17 mouse cellular contexts compared by ENCODE assay signal in the genomic region with DNA sequence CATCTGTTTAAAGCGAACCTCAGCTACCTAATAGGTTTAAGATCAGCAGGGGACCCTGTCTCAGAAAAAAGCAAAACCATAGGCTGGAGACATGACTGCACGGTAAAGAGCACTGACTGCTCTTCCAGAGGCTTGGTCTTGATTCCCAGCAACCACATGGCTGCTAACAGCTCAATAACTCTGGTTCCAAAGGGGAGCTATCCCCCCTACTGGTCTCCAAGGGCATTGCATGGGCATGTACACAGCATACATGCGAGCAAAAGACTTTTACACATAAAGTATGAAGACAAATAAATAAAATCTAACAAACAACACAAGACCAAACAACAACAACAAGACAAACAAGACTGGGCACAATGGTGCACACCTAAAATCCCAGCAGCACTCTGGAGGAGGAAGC. TPM values are rescaled to one million over a fixed set of nuclear protein-coding genes. Genes with fewer than 3 reads are reported as not detected.
A peak's percentile ranks its signal among the peaks of the same experiment; 100 is the strongest.
DNase-seq lines count a peak whose midpoint lies in the region; TF ChIP-seq lines count a peak whose summit lies in the region.
"Had no signal": no experiment of that assay in that cellular context is flagged by ENCODE, and none has a peak within 500 bp of the region (broad histone marks: within the 10 kb centered on the region; RNA-seq: fewer than 3 reads in every experiment).

No protein-coding gene starts in this region.

- H3K9me3 ChIP-seq in MEL (replicated peaks; ENCODE audit: insufficient read depth, low read length), result no peaks in the 10 kb centered on the region
- H3K9me3 ChIP-seq: forebrain, embryonic 13.5 days; hindbrain, embryonic 15.5 days had no signal

- TF ChIP-seq EP300 in MEL (IDR thresholded peaks at IDR 0.05; ENCODE audit: low read depth in 1 of 2, low read length in 2 of 2), result no peak

- no peak overlapping the region for H3K4me3 ChIP-seq in gastrocnemius, adult 2 months
- H3K4me3 ChIP-seq in MEL (ENCODE audit: control insufficient read depth in 1 of 2, insufficient read depth in 1 of 2, low read depth in 2 of 2, low read length in 2 of 2), result no peak overlapping the region
- H3K4me3 ChIP-seq: forebrain, embryonic 13.5 days; hindbrain, embryonic 15.5 days; myocyte had no signal

- no peak for DNase-seq in gastrocnemius, adult 2 months
- DNase-seq in gastrocnemius, postnatal 25 days, result no peak
- DNase-seq in lung, postnatal 36 days, result peak; percentile 15
- no peak for DNase-seq in lung, postnatal 4 days
- peak; percentile 40 for DNase-seq in MEL (ENCODE audit: low read depth, low spot score)
- DNase-seq in splenic B cell, adult 2 months (ENCODE audit: low read depth, low spot score), result peak; percentile 6
- DNase-seq in Muller cell, postnatal 12 days (ENCODE audit: inconsistent ontology term), result no peak
- DNase-seq in kidney, adult 9 months, result no peak
- DNase-seq: adrenal gland, postnatal 25 days; cerebellum, adult 18-20 months; gastrocnemius, postnatal 14 days had no signal

- TF ChIP-seq RAD21 in MEL (IDR thresholded peaks at IDR 0.05; ENCODE audit: low read depth, low read length), result peak; percentile 18

- no peaks in the 10 kb centered on the region for H3K27me3 ChIP-seq in MEL (ENCODE audit: control insufficient read depth in 1 of 2, insufficient read depth in 2 of 2, low read length in 2 of 2)
- H3K27me3 ChIP-seq in splenic B cell, adult 2 months (ENCODE audit: control insufficient read depth, insufficient read depth, low read length, poor library complexity, severe bottlenecking), result no peaks in the 10 kb centered on the region
- H3K27me3 ChIP-seq: forebrain, embryonic 13.5 days; hindbrain, embryonic 15.5 days had no signal

- no peak for TF ChIP-seq POLR2A in MEL (IDR thresholded peaks at IDR 0.05; ENCODE audit: control insufficient read depth in 1 of 2, insufficient read depth in 1 of 2, low read depth in 1 of 2, low read length in 2 of 2, poor library complexity in 1 of 2)

- TF ChIP-seq CTCF in gastrocnemius, adult 2 months (IDR thresholded peaks at IDR 0.05), result peak; percentile 37
- peak; percentile 33 to 56 (median 46); a peak in 5 of 6 replicates for TF ChIP-seq CTCF in MEL (IDR thresholded peaks at IDR 0.05 in 2 of 3, conservative IDR thresholded peaks at IDR 0.05 in 1 of 3; ENCODE audit: control insufficient read depth in 1 of 3, insufficient read depth in 1 of 3, low read depth in 2 of 3, low read length in 3 of 3, poor library complexity in 1 of 3, severe bottlenecking in 1 of 3)

- H3K79me2 ChIP-seq in MEL (ENCODE audit: control insufficient read depth, insufficient read depth, low read length, poor library complexity), result no peaks in the 10 kb centered on the region

- no peaks in the 10 kb centered on the region for H3K4me1 ChIP-seq in MEL (ENCODE audit: control insufficient read depth in 1 of 2, insufficient read depth in 2 of 2, low read length in 2 of 2)

- H3K9ac ChIP-seq in MEL (ENCODE audit: control insufficient read depth, low read depth, low read length, poor library complexity, severe bottlenecking), result no peak overlapping the region
- H3K9ac ChIP-seq: forebrain, embryonic 13.5 days; hindbrain, embryonic 15.5 days had no signal

- intact Hi-C loops in gastrocnemius, adult 2 months (cut with DNase I), result no loop called here

- H3K36me3 ChIP-seq in MEL (ENCODE audit: control insufficient read depth in 1 of 2, insufficient read depth in 2 of 2, low read length in 2 of 2), result no peaks in the 10 kb centered on the region
- no peaks in the 10 kb centered on the region for H3K36me3 ChIP-seq in splenic B cell, adult 2 months (ENCODE audit: control insufficient read depth, insufficient read depth, low read length, poor library complexity, severe bottlenecking)
- H3K36me3 ChIP-seq: hindbrain, embryonic 15.5 days had no signal

- no peak overlapping the region for H3K27ac ChIP-seq in gastrocnemius, adult 2 months
- no peak overlapping the region for H3K27ac ChIP-seq in MEL (ENCODE audit: control insufficient read depth, low read depth, low read length)
- H3K27ac ChIP-seq: forebrain, embryonic 13.5 days; hindbrain, embryonic 15.5 days; macrophage had no signal

TF ChIP-seq in MEL, 35 proteins besides CTCF, POLR2A, EP300 and RAD21:
- TF ChIP-seq SIN3A (IDR thresholded peaks at IDR 0.05; ENCODE audit: low read length) (no peak), ZMIZ1 (IDR thresholded peaks at IDR 0.05; ENCODE audit: low read depth, low read length) (no peak), TBP (IDR thresholded peaks at IDR 0.05; ENCODE audit: low read depth, low read length) (no peak), TAL1 (IDR thresholded peaks at IDR 0.05; ENCODE audit: low read length) (no peak), CHD1 (IDR thresholded peaks at IDR 0.05; ENCODE audit: low read depth, low read length) (no peak), MYC (IDR thresholded peaks at IDR 0.05; ENCODE audit: low read depth, low read length) (no peak), NELFE (IDR thresholded peaks at IDR 0.05; ENCODE audit: low read depth, low read length) (no peak), BHLHE40 (IDR thresholded peaks at IDR 0.05; ENCODE audit: borderline replicate concordance, low read depth, low read length) (no peak), MYB (IDR thresholded peaks at IDR 0.05; ENCODE audit: low read depth, low read length) (no peak), USF2 (IDR thresholded peaks at IDR 0.05; ENCODE audit: borderline replicate concordance in 1 of 2, insufficient read depth in 1 of 2, low read depth in 1 of 2, low read length in 2 of 2) (no peak)

RNA-seq across cellular contexts. Expression of gene Pwwp2a, which starts 36.5 kb away (rescaled TPM):
- total RNA-seq in gastrocnemius, adult 2 months (2021), result 10 to 100 TPM; 16.0 to 17.9 TPM
- total RNA-seq in gastrocnemius, postnatal 25 days (2021), result 10 to 100 TPM; 10.9 to 11.0 TPM
- total RNA-seq in MEL (2012; rRNA removed), result 19.6 and 20.6 TPM in 2 replicates
- polyA plus RNA-seq in MEL (2012; ENCODE audit: insufficient read depth in 1 of 2, insufficient read length in 2 of 2, low read depth in 1 of 2, low replicate concordance in 2 of 2, missing spikeins in 1 of 2), result 10 to 100 TPM in 1 of 2 experiments, not detected in 1; 32.0 TPM

RNA-seq across cellular contexts. Expression of gene Fabp6, which starts 43.9 kb away (rescaled TPM):
- not detected for total RNA-seq in gastrocnemius, adult 2 months (2021)
- total RNA-seq in gastrocnemius, postnatal 25 days (2021), result not detected
- not detected in 2 replicates for total RNA-seq in MEL (2012; rRNA removed)
- polyA plus RNA-seq in MEL (2012; ENCODE audit: insufficient read depth in 1 of 2, insufficient read length in 2 of 2, low read depth in 1 of 2, low replicate concordance in 2 of 2, missing spikeins in 1 of 2), result not detected
- total RNA-seq: adrenal gland, postnatal 25 days; gastrocnemius, postnatal 14 days had no signal
- polyA plus RNA-seq: embryonic facial prominence, embryonic 11.5 days; forebrain, embryonic 13.5 days; hindbrain, embryonic 15.5 days; limb, embryonic 11.5 days; macrophage; myocyte had no signal

RNA-seq across cellular contexts. Expression of gene 4933415A04Rik, which starts 58.4 kb away (rescaled TPM):
- not detected for total RNA-seq in gastrocnemius, adult 2 months (2021)
- total RNA-seq in gastrocnemius, postnatal 25 days (2021), result not detected
- total RNA-seq in MEL (2012; rRNA removed), result not detected in 2 replicates
- not detected for polyA plus RNA-seq in MEL (2012; ENCODE audit: insufficient read depth in 1 of 2, insufficient read length in 2 of 2, low read depth in 1 of 2, low replicate concordance in 2 of 2, missing spikeins in 1 of 2)
- polyA plus RNA-seq: macrophage, myocyte had no signal

Comparison
In these comparisons a context has a peak if more than half of its experiments do, and no peak if none do; other contexts are left out.
1. DNase-seq: peak in lung, postnatal 36 days (single experiment), MEL (single experiment) and splenic B cell, adult 2 months (single experiment); none in gastrocnemius, adult 2 months (single experiment), gastrocnemius, postnatal 25 days (single experiment), lung, postnatal 4 days (0 of 2), Muller cell, postnatal 12 days (single experiment) and kidney, adult 9 months (single experiment).